Mouse (Mus musculus) NIH3T3 (cell line): ENCODE measurements around the gene Usp37.

Experiments used
- DNase-seq: peaks from one replicate; pipeline ENCODE4 v3.0.0-alpha.2; 2012; ENCODE audit warnings: low read depth

The Usp37 gene

GRCm38 (mm10) chr1:74397268-74397918 lies 146.7 kb downstream of the Usp37 start:
- DNase-seq: peak; percentile 100

GRCm38 (mm10) chr1:74396456-74397222 lies 147.4 kb downstream of the Usp37 start:
- peak; percentile 40 for DNase-seq

GRCm38 (mm10) chr1:74395290-74395689 lies 148.8 kb downstream of the Usp37 start:
- DNase-seq: no peak

- DNase-seq: no peak
Measured at GRCm38 (mm10) chr1:74394858-74395257, 149.2 kb downstream of the Usp37 start.

- no peak for DNase-seq
Measured at GRCm38 (mm10) chr1:74394311-74394710, 149.8 kb downstream of the Usp37 start.

GRCm38 (mm10) chr1:74393697-74394096 lies 150.4 kb downstream of the Usp37 start:
- no peak for DNase-seq

- peak; percentile 36 for DNase-seq
Measured at GRCm38 (mm10) chr1:74393010-74393409, 151.1 kb downstream of the Usp37 start.

- DNase-seq: peak; percentile 51
Measured at GRCm38 (mm10) chr1:74392446-74392994, 151.6 kb downstream of the Usp37 start.

GRCm38 (mm10) chr1:74391844-74392441 lies 152.1 kb downstream of the Usp37 start:
- DNase-seq: peak; percentile 81

- DNase-seq: peak; percentile 99
Measured at GRCm38 (mm10) chr1:74390924-74391748, 152.9 kb downstream of the Usp37 start, which contains the start of gene Ctdsp1. Gene Ctdsp1 (plus strand): TSS chr1:74391509.

- DNase-seq: peak; percentile 86
Measured at GRCm38 (mm10) chr1:74390287-74390906, 153.7 kb downstream of the Usp37 start.

GRCm38 (mm10) chr1:74389831-74390286 lies 154.2 kb downstream of the Usp37 start:
- peak; percentile 27 for DNase-seq

- DNase-seq: no peak
Measured at GRCm38 (mm10) chr1:74388398-74388920, 155.6 kb downstream of the Usp37 start.

- no peak for DNase-seq
Measured at GRCm38 (mm10) chr1:74387386-74387988, 156.6 kb downstream of the Usp37 start.

- DNase-seq: peak; percentile 96
Measured at GRCm38 (mm10) chr1:74386714-74387385, 157.2 kb downstream of the Usp37 start.

- no peak for DNase-seq
Measured at GRCm38 (mm10) chr1:74386363-74386713, 157.7 kb downstream of the Usp37 start.

GRCm38 (mm10) chr1:74385531-74385930 lies 158.6 kb downstream of the Usp37 start:
- DNase-seq: no peak
